Mouse (Mus musculus) hindbrain, embryonic 14.5 days (tissue): ENCODE results near the gene Slc35a1. TPM values are rescaled to one million over a fixed set of nuclear protein-coding genes. Genes with fewer than 3 reads are reported as not detected.

ENCODE experiments used
- polyA plus RNA-seq: library from polyadenylated mRNA; unstranded; fragments of >200 nt; fragmentation: Nextera tagmentation; extraction: Ambion mirVana; gene quantifications from 2 replicates; pipeline ENCODE4 v1.2.1, GENCODE M21; 2014

The Slc35a1 gene
- polyA plus RNA-seq, 1 experiment from 2014 or later, result 47.3 TPM

Other genes starting within 250 kb of the Slc35a1 start
- gene Akirin2, start 136.5 kb downstream of the Slc35a1 start, polyA plus RNA-seq, result 92.5 and 93.7 TPM in 2 replicates
- gene Orc3, start 72.5 kb downstream of the Slc35a1 start, polyA plus RNA-seq, result 95.3 and 96.2 TPM in 2 replicates
- 45.8 and 50.3 TPM in 2 replicates for gene Rars2, start 72.5 kb downstream of the Slc35a1 start, polyA plus RNA-seq
- gene Cfap206, start 42.8 kb upstream of the Slc35a1 start, polyA plus RNA-seq, result 4.6 and 5.9 TPM in 2 replicates
- not detected in 2 replicates for gene Gm136, start 68.8 kb upstream of the Slc35a1 start, polyA plus RNA-seq
- gene Smim8, start 91.0 kb upstream of the Slc35a1 start, polyA plus RNA-seq, result 53.5 and 54.1 TPM in 2 replicates
- 34.8 and 36.5 TPM in 2 replicates for gene Zfp292, start 195.5 kb upstream of the Slc35a1 start, polyA plus RNA-seq
- not detected in 2 replicates for gene Cga, start 206.3 kb upstream of the Slc35a1 start, polyA plus RNA-seq